Mouse (Mus musculus) left cerebral cortex, postnatal 25 days (tissue): Measurements from ENCODE around the gene Trio. TPM values are rescaled to one million over a fixed set of nuclear protein-coding genes. Genes with fewer than 3 reads are reported as not detected.
"Not testable (repeated sequence)": the region's sequence is repeated elsewhere in the genome, so short reads cannot be mapped to it uniquely, and the experiment has no call there.

ENCODE experiments used
- DNase-seq, 2 experiments: peaks; one replicate each; pipeline ENCODE4 v3.0.0; 2022; ENCODE audit warnings: low spot score in 2 of 2, mixed read lengths in 1 of 2
- intact Hi-C: fragments of 180-260 bp; cut with DNase I; formaldehyde crosslinking; loops from one replicate; pipeline ENCODE4 v1.15.1; 2025
- total RNA-seq, 2 experiments: library from RNA; stranded (reverse); gene quantifications; 2 replicates each; pipeline ENCODE4 v1.2.3; 2021

Trio gene
- total RNA-seq, 2 experiments from 2014 or later = 219 to 226 TPM

DNA sequence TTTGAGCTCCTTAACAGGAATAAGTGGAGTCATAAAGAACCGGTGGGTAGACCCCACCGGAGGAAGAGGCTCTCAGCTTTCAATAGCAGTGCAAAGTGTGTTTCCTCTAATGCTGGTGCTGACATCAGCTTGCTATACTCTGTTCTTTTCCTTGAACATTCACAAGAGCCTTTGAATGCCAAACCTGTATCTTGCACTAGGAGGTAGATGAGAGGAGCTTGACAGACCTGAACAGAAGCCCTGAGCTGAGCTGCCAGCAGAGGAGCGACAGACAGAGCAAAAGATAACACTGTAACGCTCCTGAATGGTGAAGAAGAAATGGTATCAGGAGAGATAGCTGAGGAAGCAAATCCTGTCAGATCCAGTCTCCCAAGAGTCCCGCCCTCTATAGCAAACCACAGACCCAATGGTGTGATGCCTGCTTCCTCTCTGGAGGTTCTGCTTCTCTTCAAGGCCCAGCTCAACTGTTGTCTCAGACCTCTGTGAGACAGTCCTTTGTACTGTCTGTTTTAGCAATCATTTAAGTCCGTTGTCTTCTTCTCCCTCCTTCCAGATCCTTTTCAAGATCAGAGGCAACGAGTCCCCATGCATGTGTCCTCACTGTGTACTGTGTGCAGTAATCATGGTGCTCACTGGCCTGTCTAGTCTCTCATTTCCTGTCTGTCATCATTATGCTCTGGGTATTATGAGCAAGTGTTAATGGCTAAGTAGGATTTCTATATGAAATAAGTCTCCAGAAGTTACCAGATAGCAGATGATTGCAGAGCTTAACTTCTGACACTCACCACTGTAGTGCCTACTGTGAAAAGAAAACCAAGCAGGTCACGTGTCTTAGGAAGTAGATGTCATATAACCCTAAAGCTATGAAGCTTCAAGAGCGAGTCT, 300.6 kb downstream of the Trio start:
- DNase-seq = no peak
- intact Hi-C loops = no loop called here

DNA sequence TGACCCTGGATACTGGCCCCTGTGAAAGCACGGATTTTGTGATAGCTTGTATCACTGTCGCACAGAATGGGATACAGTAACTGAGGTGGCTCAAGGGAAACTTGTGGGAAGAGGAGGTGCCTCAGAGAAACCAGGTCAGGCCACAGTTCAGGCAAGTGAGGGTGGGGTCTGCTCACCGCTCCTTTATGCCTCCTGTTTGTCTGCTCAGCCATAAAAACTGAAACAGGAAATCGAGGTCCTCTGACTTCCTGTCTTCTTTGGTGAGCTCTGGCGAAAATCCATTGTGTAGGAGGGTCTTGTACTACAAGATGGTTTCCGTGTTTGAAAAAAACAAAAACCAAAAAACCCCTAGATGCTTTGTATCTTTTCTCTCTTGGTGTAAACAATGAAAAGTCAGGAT, 301.4 kb downstream of the Trio start:
- intact Hi-C loops = no loop called here

DNA sequence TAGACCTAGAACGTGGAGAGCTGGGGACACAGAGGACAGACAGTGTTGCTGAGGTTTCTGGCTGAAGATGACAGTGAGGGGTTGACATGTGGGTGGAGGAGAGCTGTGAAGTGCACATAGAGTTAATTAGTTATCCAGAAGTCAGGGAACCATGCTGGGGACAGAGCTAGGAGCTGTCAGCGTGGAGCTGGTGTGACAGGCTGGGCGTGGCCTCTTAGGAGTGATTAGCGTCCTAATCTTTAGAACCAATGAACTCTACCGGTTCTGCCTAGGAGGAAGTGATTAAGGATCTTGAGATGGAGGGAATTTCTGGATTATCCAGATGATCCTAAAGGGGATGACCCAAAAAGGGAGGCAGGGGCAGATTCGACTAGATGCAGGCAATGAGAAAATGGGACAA, 301.9 kb downstream of the Trio start:
- no peak for DNase-seq
- intact Hi-C loops = no loop called here

More for the DNA sequence above, 301.4 kb downstream of the Trio start:
- DNase-seq = no peak

DNA sequence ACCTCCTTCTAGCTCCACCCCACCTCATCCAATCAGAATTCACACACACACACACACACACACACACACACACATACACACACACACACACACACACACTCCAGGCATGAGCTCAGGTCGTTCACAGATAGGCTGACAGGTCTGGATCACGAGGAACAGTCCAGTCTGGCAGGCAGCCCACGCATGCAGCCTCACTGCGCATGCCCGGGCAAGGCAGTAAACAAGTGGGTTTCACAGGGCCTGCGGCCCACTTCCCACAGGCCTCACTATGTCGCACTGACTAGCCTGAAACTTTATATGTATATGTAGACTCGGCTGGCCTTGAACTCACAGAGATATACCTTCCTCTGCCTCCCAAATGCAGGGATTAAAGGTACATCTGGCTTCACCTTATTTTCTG, 305.4 kb downstream of the Trio start:
- DNase-seq, intact Hi-C loops: not testable (repeated sequence)

DNA sequence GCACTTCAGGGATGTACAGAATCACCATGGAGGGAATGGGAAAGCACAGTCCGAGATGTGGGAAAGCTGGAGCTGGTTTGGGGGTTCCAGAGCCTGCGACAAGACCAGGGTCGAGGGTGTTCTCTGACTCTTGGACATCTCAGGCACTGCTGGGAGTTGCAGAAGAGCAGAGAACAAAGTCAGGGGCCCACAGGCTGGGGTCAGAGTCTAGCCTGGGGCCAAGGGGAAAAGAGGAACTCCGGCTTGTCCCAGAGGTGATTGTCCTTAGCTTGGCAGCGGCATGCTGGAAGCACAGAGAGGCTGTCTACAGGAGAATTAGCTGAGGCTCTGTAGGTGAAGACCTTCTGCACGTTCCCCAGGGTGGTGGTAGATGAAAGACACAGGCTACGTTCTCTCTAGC, 307.0 kb downstream of the Trio start:
- no peak for DNase-seq
- intact Hi-C loops = loop anchor here (10.0 kb wide), 1 partner anchor 404 kb away; no protein-coding TSS in a partner anchor

DNA sequence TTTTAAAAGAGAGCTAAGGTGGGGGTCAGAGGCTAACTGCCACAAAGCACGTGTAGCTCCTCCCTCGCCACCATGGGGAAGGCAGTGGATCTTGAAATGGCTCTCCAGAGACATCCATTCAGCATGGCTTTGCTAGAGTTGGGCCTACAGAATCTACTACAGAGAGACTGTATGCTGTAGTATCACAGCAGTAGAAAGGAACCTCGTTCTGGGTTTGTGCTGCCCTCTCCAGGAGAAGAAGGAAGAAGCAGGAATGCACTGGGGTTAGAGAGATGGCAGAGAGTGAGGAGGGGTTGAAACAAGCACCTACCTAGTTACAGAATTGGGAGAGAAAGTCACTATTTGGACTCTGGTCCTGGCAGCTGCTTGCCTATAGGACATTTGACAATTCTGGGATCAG, 310.3 kb downstream of the Trio start:
- intact Hi-C loops = loop anchor here (1.0 to 10.0 kb wide), 2 partner anchors 56 to 401 kb away; no protein-coding TSS in a partner anchor
- peak; percentile 65 to 83 for DNase-seq

DNA sequence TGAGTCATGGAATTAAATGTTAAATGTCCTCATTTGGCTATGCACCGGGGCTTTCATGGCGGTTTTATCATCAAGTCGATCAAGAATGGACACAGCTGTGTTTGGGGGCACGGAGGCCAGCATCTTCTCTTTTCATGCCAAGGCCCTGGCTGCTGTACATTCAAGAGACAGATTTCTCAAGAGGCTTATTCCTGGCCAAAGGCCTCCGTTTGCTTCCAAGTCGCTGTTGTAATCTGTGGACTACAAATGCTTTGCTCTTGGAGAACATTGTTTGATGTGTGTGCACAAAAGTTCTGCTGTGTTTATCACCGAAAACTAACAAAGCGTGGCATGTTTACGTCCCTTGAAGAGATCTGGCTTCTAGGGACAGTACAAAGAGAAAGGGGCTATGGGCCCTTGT, 314.9 kb downstream of the Trio start:
- intact Hi-C loops = loop anchor here (10.0 kb wide), 1 partner anchor 396 kb away; no protein-coding TSS in a partner anchor
- no peak for DNase-seq

DNA sequence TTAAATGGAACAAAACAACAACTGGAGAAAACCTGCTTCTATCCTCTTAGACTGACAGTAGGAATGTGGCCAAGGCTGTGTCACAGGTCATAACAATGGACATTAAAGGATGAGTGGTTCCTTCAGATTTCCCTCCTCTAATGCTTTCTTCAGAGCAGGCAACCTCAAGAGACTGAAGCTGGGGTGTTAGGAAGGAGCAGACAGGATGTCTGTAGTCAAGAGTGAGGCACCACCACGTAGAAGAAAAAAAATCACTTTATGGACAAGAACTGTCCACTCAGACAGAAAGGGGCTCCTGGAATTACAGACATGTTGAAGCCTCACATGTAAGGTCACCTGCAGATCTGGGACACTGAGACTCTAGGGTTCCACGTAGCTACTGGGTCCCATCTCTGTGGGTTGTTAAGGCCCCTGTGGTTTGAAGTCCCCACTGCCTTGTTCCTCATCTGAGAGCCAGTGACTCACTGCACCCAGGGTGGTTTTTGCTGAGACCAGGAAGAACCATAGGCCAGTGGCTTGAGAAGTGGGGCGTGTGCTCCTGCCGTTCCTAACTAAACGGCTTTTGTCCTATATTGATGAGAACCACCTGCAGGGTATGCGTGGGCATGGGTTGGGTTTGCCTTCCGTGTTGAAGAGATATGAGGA, 316.6 kb downstream of the Trio start:
- intact Hi-C loops = no loop called here
- no peak for DNase-seq

DNA sequence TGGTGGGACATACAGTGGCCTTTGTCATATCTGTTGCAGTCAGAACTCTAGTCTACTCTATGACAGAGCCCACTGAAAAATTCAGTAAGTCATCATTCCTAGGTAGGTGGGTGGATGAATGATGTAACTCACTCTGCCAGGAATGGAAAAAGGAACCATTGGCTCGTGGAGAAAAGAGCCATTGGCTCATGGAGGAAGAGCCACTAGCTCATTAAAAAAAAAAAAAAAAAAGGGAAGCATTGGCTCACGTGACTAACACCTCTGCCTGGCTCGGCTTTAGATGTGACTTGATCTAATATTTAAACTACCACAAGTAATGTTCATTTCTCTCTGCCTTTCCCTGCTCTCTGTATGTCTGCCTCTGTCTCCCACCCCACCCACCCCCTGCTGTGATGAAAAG, 317.1 kb downstream of the Trio start:
- no peak for DNase-seq
- intact Hi-C loops = no loop called here

DNA sequence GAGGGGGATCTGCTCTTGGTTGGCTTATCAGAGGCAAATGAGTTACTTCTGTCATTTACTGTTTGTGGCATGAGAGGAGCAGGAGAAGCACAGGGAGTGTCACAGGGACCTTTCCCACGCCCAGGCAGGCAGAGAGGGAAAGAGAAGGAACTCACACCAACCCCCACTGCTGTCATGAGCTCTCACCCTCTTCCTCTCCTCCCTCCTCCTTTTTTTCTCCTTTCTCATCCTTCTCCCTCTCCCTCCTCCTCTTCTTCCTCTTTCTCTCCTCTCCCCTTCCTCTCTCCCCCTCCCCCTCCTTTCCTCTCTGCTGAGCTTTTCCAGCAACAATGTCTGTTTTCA, 322.7 kb downstream of the Trio start:
- intact Hi-C loops = no loop called here
- no peak for DNase-seq

DNA sequence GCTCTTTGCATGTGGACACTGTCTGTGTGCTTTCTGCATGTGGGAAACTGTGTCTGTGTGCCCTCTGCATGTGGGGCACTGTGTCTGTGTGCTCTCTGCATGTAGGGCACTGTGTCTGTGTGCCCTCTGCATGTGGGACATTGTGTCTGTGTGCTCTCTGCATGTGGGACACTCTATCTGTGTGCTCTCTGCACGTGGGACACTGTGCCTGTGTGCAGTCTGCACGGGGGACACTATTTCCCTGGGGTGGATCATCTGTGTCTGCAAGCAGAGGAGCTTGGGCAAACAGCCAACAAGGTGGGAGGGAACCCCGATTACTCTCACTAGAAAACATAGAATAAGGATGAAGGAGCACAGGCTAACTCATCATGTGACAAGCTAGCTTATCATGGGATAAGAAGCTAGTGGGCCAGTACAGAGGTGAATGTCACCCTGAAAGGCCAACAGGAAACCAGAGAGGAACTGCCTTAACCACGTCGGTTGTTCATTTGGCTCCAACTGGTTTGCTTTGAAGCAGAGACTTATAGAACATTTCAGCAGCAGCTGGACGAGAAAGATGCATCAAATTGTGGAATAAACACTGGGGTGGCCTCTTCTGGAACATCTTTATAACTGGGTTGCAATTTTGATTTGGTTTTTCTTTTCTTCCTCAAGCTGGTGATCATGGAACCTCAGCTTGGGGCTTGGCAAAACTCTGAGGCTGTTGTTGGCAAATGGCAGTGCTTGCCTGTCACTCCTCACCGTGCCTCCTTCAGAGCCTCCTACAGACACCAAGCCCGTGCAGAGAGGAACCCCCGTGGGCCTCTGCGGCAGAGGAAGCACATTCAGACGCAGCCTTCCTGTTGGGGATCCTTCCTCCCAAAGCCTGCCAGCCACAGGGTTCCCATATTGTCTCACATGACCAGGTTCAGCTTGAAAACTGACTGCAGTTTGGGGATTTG, 323.3 kb downstream of the Trio start:
- intact Hi-C loops = no loop called here
- peak; percentile 49 to 77 for DNase-seq

DNA sequence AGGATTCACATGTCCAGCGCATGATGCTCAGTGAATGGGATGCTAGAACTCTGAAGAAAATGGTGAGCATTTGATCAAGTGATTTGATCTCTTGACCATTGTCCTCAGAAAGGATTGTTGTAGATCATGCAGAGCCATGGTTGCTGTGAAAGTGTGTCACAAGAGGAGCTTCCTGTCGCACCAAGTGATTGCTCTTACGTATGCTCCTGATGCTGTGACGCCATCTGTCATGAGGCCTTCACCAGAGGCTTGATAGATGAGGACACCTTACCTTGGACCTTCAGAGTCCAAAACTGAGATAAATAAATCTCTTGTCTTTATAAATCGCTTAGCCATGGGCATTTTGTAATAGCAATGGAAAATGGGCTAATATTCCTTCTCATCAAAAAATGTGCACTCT, 328.0 kb downstream of the Trio start:
- intact Hi-C loops = no loop called here
- DNase-seq = no peak

DNA sequence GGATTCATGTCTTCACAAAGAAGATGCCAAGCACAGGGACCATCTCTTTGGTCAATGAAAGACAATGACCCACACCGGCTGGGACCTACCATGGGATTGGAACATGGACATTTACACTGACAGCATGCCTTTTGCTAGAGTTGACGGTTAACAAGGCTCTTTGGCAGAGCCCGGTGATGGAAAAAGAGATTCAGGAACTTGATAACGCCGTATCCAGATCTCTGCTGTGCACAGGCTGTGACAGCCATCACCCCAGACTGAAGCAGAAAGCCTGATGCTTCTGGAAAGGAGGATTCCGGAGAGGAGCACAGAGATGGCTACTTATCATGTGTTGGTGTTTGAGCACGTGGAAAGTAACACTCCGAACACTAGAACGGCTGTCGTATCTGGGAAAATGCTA, 332.4 kb downstream of the Trio start:
- intact Hi-C loops = no loop called here
- no peak for DNase-seq

DNA sequence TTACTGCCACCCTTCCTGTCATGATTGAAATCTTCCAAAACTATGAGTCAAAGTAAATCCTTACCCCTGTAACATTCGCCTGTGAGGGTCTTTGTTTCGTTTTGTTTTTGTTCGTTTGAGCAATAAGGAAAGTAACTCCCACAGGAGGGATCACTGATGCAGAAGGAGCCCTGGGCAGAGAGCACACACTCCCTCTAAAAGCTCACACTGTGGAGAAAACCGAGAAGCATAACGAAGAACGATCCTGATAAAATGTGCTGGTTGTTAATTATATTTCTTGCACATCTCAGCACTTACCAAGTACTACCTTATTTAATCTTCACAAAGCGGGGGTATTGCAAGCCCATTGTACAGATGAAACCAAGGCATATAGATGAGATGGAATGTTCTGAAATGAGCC, 333.5 kb downstream of the Trio start:
- intact Hi-C loops = no loop called here
- DNase-seq = no peak

DNA sequence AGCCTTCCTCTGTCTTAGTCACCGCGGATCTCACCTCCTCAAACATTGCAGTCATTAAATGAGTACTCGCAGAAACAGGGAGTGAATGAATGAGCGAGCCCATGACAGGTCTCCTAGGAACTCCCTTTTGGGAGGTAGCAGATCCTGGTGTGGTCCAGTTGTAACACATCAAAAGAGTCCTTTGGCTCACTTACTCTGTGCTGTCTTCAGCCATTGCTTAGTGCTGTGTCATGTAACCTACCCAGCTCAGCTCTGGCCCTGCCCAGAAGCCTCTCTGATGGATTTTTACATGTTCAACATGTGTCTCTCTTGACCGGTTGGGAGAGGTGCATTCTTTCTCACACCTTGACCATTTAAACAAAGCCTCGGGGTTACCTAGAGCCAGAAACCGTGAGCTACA, 334.4 kb downstream of the Trio start:
- intact Hi-C loops = no loop called here
- DNase-seq = no peak

DNA sequence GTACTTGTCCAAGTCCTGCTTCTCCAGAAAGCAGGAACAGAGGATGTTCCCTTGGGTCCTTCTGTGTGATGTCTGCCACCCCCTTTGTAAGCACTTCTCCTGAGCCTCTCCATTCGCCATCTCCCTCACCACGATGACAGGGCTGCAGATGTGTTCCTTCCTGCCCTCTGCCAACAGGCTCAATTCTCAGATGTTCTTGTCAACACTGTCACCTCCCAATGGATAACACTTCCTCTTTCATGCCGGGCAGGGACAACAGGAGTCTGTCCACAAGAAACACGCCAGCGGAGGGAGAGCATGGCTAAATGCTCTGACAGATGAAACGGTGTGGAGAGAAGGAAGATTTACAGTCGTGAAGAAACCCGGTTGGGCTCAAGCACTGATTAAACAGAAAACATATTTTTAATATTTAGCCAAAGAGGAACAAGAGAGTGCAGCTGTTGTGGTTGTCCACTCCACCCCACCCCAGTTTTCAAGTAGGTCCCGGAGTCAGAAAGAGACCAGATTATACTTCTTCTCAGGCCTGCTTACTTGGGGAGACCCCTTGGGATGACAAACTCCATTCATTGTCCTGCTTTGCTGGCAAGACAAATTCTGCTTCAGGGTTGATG, 337.5 kb downstream of the Trio start:
- intact Hi-C loops = no loop called here
- DNase-seq = no peak

DNA sequence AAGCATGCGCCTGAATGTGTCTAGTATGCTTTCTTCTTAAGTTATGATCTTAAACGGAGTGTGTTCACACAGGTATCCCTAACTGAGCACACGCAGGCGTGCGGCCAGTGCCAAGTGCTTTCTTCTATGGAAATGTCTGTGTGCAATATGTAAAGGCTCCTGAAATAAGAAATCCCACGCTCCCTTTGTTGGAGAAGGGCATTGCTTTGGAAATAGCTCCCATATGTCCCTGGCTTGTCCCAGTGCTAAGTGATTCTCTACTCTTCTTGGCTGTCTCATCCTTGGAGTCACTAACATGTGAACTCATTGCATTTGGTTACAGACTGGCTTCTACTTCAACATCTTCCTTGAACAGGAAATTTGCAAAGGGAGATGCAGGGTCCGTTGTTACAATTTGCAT, 340.8 kb downstream of the Trio start:
- peak in 1 of 2 experiments; percentile 81 for DNase-seq
- intact Hi-C loops = no loop called here

DNA sequence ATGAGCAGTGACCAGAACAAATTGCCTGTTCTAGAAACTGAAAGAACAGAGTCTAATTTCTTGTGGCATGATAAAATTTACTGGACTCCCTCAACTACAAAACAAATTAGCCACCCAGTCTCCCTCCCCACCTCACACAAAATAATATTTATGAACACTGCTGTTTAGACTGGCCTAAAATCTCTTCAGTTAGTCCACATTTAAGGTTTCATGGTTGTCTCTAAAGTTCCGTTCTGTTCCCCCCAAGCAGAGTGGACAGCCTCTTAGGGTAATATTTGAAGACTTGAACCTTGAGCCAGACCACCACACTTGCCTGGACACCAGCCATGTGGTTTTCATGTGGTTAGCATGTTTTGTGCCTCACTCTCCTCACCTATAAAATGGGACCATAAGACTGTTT, 342.4 kb downstream of the Trio start:
- intact Hi-C loops = no loop called here

DNA sequence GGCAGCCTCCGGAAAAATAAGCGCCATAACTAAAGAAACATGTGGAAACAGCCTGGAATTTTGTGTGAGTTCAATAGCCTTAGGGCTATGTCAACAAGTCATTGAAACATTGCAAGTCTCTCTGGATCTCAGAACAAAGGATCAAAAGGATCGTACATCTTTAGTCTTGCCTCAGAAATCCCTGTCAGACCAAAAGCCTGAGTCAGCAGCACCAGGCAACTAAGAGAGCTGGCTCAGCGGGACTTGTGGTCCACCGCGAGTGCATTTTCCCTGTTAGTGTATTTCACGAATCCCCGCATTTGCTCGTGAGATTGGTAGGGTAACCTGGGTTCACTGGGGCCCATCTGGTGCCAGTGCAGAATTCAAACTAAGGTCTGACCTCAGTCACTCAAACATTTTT, 343.0 kb downstream of the Trio start:
- no peak for DNase-seq
- intact Hi-C loops = no loop called here

More for the DNA sequence above, 342.4 kb downstream of the Trio start:
- no peak for DNase-seq
